Mouse (Mus musculus): ENCODE data around the gene Fscn1.

Fscn1 gene

DNA sequence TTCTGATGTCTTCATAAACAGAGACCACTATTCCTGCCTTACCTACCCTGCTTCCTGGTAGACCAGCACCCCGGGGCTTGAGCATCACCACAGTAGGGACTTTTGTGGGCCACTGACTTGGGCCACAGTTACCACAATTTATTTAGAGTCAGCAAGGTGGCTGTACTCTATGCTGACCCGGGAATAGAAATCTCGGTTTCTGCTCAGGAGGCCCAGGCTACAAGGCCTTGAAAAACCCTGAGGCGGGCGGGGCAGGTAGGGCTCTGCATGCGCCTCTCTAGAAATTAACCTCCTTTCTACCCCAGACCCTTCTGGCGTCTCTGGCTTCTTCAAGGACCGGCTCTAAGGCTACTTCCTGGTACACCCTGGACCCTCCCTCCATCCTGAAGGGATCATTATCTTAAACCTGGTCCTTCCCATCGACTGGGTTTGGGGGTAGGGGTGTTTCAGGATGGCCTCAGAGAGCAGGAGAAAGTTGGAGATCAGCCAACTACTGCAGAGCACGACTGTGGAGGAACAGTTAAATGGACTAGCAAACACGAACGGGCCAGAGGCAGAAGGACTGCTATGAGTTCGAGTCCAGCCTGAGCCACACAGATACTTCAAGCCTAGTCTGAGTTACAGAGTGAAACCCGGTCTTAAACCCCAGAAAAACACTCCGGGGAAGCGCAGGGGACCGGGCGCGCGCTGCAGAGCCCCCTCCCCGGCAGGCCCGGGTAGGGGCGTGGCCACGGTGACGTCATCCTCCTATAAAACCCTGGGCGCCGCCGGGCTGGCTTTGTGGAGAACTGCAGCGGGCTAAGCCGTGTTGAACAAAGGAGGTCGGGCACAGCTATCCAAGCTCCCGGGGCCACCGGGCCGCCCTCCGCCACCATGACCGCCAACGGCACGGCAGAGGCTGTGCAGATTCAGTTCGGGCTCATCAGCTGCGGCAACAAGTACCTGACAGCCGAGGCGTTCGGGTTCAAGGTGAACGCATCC lies at the start of gene Fscn1:
Gene Fscn1, plus strand, starts transcription at position 768 of the 981 bp plus-strand sequence.
- DNase-seq: peak; percentile 48 to 61

DNA sequence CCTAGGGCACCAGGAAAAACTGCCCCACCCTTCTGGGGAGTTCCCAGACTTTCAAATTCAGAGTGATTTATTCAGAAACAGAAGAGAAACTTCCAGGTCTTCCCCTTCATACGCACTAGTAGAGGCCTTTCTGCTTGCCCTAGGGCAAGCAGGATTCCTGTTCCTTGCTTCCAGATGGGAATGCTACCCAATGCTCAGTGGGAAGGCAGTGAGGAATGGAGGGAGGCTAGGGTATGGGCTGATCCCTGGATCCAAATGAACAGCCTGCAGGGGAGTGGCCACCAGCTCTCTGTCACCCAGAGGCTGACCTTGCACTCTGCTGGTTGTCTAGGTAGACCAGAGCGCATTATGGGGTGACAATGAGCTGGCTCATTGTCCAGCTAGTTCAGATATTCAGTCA lies 48.5 kb upstream of the Fscn1 start:
- DNase-seq: no peak

DNA sequence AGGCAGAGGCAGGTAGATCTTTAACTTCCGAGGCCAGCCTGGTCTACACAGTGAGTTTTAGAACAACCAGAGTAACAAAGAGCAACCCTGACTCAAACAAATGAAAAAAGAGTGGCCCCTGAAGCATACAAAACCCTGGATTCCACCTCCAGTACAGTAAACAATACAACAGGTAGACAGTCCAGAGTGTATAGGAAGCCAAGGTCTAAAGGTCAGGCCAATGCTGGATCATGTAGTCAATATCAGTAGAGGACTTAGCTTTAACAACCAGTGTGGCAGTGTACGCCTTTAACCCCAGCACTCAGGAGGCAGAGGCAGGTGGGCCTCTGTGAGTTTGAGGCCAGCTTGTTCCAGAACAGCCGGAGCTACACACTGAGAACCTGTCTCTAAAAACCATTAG lies 47.8 kb upstream of the Fscn1 start:
- DNase-seq: no peak

DNA sequence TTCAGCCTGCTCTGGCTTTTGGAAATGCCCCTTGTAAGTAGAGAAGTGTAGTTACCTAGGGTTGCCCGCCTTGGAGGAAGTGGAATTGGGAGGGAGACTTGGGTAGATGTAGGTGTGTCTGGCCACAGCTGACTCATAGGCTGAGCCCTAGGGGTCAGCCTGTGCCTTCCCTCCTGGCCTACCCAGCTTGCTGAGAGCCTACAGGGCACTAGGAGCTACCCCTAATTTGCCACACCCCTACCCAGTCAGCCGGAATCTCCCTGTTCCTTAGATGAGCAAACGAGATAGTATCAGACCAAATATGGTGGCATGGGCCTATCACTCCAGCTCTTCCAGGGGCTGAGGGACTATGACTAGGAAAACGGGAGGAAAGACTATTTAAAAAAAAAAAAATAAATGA lies 47.4 kb upstream of the Fscn1 start:
- no peak for DNase-seq

DNA sequence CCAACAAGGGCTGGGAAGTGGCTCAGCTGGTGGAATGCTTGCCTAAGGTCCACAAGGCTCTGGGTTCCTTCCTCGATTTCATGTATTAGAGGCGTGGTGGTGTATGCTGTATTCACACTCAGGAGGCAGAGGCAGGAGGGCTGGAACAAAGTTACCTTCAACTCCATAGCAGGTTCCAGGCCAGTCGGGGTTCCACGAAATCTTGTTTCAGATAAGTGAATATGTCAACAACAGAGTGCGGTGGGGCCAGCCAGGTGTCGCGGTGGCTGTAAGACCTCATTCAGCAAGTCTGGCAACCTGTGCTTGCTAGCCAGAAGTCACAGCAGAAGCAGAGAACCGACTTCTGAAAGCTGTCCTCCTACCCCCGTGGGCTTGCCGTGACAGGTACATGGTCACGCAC lies 44.9 kb upstream of the Fscn1 start:
- no peak for DNase-seq

DNA sequence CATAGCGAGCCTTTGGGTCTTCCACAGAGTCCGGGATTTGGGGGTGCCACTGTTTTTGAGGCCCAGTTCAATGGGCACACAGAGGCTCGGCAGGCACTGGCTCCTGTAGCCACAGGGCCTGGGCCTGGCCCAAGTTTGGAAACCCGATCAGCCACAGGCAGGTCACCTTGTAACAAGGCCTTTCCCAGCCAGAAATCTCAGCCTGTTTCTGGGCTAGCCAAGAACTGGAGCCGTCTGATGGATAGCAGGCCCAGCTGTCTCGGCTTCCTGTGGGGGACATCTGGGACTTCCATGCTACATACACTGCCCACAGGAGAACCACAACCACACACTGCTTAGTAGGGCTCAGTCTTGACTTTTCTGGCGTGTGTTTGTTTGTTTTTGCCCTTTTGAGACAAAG lies 43.5 kb upstream of the Fscn1 start:
- no peak for DNase-seq

DNA sequence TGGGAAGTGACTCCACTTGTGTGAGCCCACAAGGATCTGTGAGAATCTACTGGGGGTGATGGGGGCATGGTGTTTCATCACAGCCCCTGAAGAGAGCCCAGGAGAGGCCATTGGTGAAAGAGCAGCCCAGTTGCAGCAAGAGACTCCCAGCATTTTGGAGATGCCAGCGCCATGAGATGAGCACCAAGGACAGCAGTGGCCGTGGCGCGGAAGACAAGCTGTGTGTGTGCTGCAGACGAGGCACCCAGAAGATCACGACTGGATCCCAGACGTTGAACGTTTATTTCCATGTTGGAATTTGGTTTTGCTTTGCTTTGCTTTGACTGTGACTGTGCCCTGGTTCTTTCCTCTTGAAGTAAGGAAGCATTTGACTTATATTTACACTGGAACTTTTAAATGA lies 42.7 kb upstream of the Fscn1 start:
- DNase-seq: no peak

DNA sequence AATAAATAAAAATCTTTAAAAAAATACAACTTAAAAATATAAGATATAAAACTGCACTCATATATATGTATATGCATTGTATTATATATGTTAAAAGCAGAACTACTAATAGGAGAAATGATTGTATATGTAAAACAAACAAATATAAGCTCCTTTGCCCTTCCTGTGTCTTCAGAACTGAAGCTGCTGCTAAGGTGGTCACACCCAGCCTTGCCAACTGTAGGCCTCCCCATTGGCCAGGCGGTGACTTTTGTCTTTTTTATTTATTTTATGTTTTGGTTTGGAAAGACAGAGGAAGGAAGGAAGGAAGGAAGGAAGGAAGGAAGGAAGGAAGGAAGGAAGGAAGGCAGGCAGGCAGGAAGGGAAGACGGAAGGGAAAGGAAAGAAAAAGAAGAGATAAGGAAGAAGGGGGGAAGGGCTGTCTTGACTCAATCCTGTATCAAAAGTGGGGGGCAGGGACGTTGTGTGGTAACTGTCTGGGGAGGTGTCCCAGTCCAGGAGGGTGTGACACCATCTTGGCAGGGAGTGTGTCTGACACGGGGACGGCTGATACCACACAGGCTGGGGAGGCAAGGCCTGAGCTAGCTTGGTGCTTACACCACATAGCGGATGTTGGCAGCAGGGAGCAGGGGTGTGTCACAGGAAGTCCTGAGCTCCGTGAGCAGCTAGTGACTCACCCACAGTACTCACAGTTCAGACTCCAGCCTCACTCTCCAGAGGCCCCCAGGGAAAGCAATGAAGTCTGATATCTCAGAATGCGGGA lies 39.7 kb upstream of the Fscn1 start:
- no peak for DNase-seq

DNA sequence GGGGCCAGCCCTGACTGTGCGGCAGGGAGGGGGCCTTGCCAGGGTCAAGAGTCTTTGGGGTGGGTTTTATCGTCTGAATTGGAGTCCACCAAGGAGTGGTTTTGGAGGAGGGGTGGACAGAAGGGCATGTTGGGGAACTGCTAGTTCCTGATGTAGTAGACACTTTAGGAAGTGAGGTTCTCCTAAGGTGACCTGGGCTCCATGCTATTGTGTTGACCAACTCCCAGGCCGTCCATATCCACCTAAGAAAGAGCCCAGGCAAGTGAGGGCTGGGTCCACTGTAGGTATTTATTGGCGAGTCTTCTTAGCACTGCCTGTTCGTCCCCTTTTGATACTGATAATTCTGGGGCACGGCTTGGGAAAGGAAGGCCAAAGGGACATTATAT lies 39.1 kb upstream of the Fscn1 start:
- DNase-seq: no peak

DNA sequence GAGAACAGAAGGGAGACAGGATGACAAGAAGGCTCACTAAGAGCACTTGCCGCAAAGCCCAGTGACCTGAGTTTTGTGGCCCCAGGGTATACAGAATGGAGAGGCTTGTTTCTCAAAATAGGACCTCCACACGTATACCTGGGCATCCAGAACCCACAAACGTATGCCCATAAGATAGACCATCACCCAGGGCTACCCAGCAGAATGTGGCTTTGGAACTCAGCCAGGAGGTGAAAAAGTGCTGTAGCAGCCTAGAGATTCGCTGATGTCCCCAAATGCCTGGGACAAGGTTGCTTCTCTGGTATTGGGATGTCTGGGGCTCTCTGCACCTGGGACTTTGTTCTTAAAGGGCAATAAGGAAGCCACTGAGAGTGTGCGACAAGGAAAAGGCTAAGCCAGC lies 37.9 kb upstream of the Fscn1 start:
- DNase-seq: no peak

DNA sequence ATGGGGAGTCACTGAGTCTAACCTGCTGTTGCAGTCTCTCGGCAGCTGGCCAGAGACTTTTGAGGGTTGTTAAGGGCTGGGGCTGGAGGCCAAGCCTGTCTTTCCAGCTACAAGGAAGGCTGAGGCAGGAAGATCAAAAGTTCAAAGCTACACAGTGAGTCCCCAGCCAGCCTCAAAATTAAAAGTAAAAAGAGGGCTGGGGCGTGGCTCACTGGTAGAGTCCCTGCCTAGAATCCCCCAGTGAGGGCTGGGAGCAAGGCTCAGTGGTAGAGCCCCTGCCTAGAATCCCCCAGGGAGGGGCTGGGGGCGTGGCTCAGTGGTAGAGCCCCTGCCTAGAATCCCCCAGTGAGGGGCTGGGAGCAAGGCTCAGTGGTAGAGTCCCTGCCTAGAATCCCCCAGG lies 36.4 kb upstream of the Fscn1 start:
- no peak for DNase-seq

DNA sequence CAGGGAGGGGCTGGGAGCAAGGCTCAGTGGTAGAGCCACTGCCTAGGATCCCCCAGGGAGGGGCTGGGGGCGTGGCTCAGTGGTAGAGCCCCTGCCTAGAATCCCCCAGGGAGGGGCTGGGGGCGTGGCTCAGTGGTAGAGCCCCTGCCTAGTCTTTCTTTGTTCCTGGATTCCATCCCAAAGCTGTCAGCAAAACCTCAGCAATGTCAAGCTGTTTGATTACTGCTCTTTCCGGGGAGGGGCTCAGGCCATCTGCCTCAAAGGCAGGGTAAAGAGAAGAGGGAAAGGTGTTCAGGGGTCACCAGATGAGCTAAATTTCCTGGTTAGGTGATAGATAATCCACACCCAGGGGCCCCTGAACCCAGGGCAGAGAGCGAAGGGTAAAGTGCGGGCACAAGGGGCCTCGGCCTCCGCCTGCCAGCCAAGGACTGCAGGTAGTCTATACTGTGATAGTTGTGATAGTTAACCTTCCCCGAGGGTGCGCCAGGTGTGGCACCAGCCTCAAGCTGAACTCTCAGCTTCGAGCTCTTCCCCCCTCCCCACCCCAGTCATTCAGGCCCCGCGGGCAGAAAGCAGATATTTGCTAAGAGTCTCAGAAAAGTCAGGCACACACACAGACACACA lies 35.7 kb upstream of the Fscn1 start:
- DNase-seq: no peak

DNA sequence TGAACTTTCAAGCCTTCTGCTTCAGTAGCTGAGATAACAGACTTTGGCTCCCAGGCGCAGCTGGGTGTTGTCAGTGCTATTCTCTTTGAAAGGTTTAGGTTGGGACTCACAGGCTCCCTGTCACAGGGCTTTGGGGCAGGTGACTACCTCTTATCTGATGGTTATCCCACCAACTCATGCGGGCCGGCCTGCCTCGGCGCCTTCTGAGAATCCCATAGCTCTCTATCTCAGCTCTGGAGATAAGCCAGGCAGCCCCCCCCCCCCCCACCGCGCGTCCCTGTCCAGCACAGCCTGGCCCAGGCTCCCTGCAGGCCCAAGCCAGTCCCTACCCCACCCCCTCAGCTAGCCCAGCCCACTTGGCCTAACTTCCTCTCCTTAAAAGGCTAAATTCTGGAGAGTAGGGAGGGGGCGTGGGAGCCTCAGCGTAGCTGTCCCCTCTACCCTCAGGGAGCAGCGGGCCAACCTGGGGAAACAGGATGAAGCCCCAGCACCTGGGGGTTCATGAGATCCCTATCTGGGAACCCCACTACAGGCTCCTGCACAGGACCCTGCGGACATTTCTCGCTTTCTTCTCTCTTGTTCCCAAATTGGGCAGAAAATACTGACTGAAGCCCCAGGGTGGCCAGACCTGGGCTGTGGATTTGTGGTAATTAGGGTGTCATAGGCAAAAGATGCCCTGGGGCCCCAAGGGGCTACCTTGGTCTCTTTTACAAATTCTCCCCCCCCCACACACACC lies 33.8 kb upstream of the Fscn1 start:
- no peak for DNase-seq

DNA sequence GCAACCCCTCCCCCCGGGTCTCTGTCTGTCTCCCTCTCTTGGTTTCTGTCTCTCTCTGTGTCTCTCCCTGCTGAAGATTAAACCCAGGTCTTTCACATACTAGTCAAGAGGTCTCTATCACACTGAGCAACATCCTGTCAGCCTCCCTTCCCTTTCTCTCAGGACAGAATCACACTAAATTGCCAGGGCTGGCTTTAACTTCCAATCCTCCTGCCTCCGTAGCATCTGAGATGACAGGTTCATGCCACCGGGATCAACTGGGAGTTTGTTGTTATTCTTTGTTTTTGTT lies 33.3 kb upstream of the Fscn1 start:
- no peak for DNase-seq

DNA sequence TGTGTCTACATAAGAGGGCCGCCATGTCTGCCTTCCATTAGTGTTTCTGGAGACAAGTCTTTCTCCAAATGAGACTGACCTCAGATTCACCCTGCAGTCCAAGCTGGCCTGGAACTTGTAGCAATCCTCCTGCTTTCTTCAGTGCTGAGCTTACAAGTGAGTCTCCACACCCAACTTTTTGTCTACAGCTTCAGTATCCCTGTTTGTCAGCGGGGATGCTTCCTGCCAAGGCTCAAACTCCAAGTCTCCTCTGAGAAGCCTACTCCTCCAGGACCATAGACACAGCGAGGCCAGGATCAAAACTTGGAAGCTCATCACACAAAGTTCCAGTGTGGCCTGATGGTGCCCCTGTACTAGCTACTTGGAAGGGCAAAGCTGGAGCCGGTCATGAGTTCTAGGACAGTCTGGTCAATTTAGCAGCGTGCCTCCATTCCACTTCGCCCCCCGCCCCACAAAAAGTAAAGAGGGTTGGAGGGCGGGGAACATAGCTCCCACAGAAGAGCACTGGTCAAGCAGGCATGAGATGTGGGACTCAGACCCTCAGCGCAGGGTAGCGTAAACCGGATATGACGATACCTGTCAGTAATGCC lies 32.7 kb upstream of the Fscn1 start:
- no peak for DNase-seq

DNA sequence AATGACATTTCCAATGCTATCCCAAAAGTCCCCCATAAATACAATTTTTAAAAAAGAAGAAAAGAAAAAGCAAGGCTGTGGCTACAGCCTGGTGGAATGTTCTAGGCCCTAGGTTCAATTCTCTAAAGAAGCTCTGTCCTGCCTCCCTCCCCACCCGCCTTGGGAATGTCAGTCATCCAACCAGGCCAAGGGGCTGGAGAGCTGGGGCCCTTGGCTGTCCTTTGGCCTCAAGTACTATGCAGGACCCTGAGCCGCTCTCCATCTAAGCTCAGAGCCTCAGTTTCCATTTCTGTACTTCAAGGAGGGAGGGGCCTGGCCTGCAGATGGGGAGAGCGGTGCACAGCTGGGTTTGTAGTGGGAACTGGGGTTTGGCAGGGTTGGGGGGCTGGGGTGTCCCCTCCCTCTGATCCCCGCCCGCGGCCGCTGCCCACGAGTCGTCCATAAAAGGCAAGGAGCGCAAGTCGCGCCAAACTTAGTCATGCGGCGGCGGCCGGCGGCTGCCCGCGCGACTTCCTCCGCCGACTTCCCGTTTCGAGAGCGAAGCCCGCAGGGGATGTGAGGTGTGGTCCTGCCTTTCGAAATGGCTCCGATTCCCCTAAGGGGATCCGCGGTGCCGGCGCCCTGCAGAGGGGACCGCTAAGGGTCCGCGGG lies 31.3 kb upstream of the Fscn1 start:
- peak in 1 of 2 experiments; percentile 14 for DNase-seq

DNA sequence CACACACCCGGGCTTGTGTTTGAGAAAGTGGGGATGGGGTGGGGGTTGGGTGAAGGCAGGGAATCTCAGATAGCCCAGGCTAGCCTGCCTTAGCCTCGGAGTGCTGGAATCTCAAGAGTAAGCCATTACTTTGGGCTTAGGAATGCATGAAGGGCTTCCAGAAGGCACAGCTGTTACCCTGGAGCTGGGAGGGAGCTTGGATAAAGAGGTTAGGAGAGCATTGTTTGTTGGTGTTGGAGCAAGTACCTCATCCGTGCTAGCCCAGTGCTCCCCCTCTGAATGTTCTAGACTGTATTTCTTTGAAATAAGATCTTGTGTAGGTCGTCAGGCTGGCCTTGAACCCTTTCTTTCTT lies 30.8 kb upstream of the Fscn1 start:
- no peak for DNase-seq

DNA sequence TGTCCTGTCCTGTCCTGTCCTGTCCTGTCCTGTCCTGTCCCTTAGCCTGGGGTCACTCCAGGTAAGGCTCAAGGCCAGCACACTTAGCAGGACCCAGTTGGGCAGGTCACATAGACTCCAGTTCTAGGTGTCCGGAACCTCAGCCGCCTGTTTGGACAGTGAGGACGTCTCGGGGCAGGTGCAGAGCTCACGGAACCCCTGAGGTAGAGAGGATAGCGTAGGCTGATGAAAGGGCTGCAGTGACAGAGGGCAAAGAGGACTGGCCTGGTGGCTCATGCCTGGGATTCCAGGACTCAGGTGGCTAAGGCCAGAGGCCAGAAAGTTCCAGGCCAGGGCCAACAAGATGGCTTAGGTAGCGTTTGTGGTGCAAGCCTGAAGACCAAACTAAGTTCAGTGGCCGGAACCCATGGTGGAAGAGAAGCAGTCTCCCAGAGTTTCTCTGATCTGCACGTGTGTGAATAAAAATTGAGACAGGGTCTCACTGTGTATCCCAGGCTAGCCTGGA lies 28.9 kb upstream of the Fscn1 start:
- DNase-seq: no peak

DNA sequence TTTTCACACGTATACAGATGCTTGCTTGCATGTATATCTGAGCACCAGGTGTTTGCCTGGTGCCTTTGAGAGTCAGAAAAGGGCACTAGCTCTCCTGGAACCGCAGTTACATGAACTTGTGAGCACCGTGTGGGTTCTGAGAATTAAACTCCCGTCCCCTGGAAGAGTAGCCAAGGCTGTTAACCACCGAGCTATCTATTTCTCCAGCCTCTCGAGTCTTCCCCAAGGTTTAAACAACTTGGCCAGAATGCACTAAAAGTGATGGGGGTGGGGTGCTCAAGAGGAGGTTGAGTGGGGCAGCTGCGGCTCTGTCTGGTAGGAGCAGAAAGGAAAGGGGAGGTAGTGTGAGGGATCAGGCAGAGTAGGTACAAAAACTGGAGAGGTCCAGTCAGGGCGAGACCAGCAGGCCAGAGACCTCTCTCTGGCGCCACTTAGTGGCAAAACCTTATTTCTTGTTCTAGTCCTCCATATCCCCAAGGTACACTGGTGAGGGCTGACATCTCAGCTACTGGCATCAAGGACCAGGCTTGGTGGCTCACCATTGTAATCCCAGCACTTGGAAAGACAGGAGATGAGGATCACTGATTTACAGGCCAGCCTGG lies 28.0 kb upstream of the Fscn1 start:
- DNase-seq: peak; percentile 66 to 87

DNA sequence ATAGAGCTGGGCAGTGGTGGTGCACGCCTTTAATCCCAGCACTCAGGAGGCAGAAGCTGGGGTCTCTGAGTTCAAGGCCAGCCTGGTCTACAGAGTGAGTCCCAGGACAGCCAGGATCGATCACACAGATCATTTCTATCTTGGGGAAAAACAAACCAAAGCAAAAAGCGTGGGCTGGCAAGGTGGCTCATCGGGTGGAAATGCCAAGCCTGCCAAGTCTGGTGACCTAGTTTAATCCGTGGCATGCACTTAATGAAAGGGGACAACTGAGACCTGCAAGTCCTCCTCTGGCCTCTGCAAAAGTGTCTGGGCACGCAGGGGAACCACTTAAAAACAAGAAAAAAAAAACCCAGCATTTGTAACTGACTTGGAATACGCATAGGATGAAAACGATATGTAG lies 27.4 kb upstream of the Fscn1 start:
- DNase-seq: peak; percentile 12 to 22

DNA sequence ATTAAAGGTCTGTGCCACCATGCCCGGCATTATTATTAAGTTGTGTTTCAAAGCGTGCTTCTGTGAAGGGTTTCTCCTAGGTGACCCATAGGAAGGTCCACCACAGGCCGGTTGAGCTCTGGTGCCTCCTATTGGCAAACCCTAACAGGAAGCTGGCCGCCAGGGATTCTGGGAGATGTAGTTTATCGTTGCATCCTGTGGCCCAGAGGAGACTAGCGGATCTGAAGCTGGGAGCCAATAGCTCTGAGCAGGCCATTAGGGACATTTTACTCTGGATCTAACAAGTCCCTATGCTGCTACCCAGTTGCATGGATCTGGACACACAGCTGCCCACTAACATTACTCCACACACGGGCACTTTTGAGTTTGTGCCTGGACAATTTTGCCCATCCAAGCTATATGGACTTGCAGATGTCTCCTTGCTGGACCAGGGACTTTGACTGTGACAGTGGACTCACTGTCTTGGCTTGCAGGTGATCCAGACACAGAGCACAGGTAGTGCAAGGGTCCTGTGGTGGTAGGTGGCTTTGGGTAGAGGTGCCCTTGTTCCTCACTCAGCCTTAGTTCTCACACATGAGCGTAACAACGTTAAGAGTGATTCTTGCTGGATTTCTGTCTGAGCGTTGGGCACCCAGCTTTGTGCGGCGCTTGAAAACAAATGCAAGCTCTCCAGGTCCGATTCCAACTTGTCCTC lies 24.4 kb upstream of the Fscn1 start:
- peak; percentile 80 to 84 for DNase-seq

All from cerebellum, postnatal 36 days (tissue).